Mouse (Mus musculus) heart, embryonic 10.5 days (tissue): ENCODE data around the gene Lrfn2. TPM values are rescaled to one million over a fixed set of nuclear protein-coding genes. Genes with fewer than 3 reads are reported as not detected.

Experiments
- DNase-seq: peaks from one replicate; pipeline ENCODE4 v3.0.0-alpha.2; 2017; ENCODE audit warnings: low spot score
- H3K27ac ChIP-seq: fragments of 300-500 bp; sonication (generic); 2 replicates; pipeline ENCODE4 v1.5.1; 2016; ENCODE audit warnings: mild to moderate bottlenecking
- H3K27me3 ChIP-seq: fragments of 300-500 bp; sonication (generic); 2 replicates; pipeline ENCODE4 v1.6.1; 2016; ENCODE audit warnings: mild to moderate bottlenecking; ENCODE audit not compliant: poor library complexity, insufficient read depth, severe bottlenecking
- H3K36me3 ChIP-seq: fragments of 300-500 bp; sonication (generic); 2 replicates; pipeline ENCODE4 v1.6.1; 2016; ENCODE audit warnings: mild to moderate bottlenecking, moderate library complexity
- H3K4me1 ChIP-seq: fragments of 300-500 bp; sonication (generic); 2 replicates; pipeline ENCODE4 v1.6.1; 2016; ENCODE audit warnings: mild to moderate bottlenecking
- H3K4me3 ChIP-seq: fragments of 300-500 bp; sonication (generic); 2 replicates; pipeline ENCODE4 v1.5.1; 2016; ENCODE audit warnings: mild to moderate bottlenecking, moderate library complexity
- H3K9me3 ChIP-seq: fragments of 300-500 bp; sonication (generic); 2 replicates; pipeline ENCODE4 v1.6.1; 2016; ENCODE audit warnings: mild to moderate bottlenecking, moderate library complexity
- WGBS: fragments of 180-500 bp; shearing (Covaris S2); methylation state at CpG from one replicate; pipeline ENCODE4 v1.1.7; 2016; 5-methylcytosine and 5-hydroxymethylcytosine counted together
- polyA plus RNA-seq: library from polyadenylated mRNA; unstranded; fragments of >200 nt; fragmentation: Nextera tagmentation; extraction: Ambion mirVana; gene quantifications from 2 replicates; pipeline ENCODE4 v1.2.1, GENCODE M21; 2016

The Lrfn2 gene
- 0.09 and 0.20 TPM in 2 replicates for polyA plus RNA-seq

GRCm38 (mm10) chr17:48931621-48932405, at the start of gene Lrfn2:
Lrfn2 (plus strand) TSS chr17:48932379.
- H3K27ac ChIP-seq = peak within 1 kb of the TSS; percentile 69
- no peaks in the 10 kb centered on the region for H3K36me3 ChIP-seq
- under 1% methylated on average over 55 of the region's 56 CpGs for WGBS
- peaks cover 12% of the 10 kb centered on the region for H3K4me1 ChIP-seq
- no peaks in the 10 kb centered on the region for H3K9me3 ChIP-seq
- peak within 1 kb of the TSS; percentile 61 for H3K4me3 ChIP-seq
- DNase-seq = peak; percentile 88
- peaks cover 81% of the 10 kb centered on the region for H3K27me3 ChIP-seq

GRCm38 (mm10) chr17:48887472-48888385, 44.5 kb upstream of the Lrfn2 start:
- H3K4me1 ChIP-seq = no peaks in the 10 kb centered on the region
- no peaks in the 10 kb centered on the region for H3K36me3 ChIP-seq
- no peak overlapping the region for H3K27ac ChIP-seq
- 63% methylated on average over 8 of the region's 8 CpGs for WGBS
- H3K27me3 ChIP-seq = peaks cover under 1% of the 10 kb centered on the region; the same call in 1 of the 2 replicates
- DNase-seq = no peak
- H3K4me3 ChIP-seq = no peak overlapping the region
- H3K9me3 ChIP-seq = no peaks in the 10 kb centered on the region

- WGBS = 66% methylated on average over 4 of the region's 4 CpGs
- Histone ChIP-seq H3K36me3 (no peaks in the 10 kb centered on the region), H3K27me3 (no peaks in the 10 kb centered on the region), H3K9me3 (no peaks in the 10 kb centered on the region), H3K4me1 (no peaks in the 10 kb centered on the region), H3K27ac (no peak overlapping the region), H3K4me3 (no peak overlapping the region)
- DNase-seq = no peak
Measured at GRCm38 (mm10) chr17:48905286-48906040, 26.7 kb upstream of the Lrfn2 start.

GRCm38 (mm10) chr17:48913437-48913836, 18.7 kb upstream of the Lrfn2 start:
- 42% methylated on average over 6 of the region's 6 CpGs for WGBS
- Histone ChIP-seq H3K4me1 (no peaks in the 10 kb centered on the region), H3K36me3 (no peaks in the 10 kb centered on the region), H3K4me3 (no peak overlapping the region), H3K27ac (no peak overlapping the region), H3K27me3 (peaks cover 11% of the 10 kb centered on the region; the same call in 1 of the 2 replicates), H3K9me3 (no peaks in the 10 kb centered on the region)
- no peak for DNase-seq

GRCm38 (mm10) chr17:48917411-48917810, 14.8 kb upstream of the Lrfn2 start:
- DNase-seq = peak; percentile 79
- WGBS = 14% methylated on average over 11 of the region's 11 CpGs
- Histone ChIP-seq H3K4me1 (no peaks in the 10 kb centered on the region), H3K27ac (no peak overlapping the region), H3K4me3 (no peak overlapping the region), H3K9me3 (no peaks in the 10 kb centered on the region), H3K27me3 (peaks cover 17% of the 10 kb centered on the region; the same call in 1 of the 2 replicates), H3K36me3 (no peaks in the 10 kb centered on the region)

GRCm38 (mm10) chr17:48918458-48918857, 13.7 kb upstream of the Lrfn2 start:
- 83% methylated on average over 3 of the region's 3 CpGs for WGBS
- no peaks in the 10 kb centered on the region for H3K36me3 ChIP-seq
- peaks cover 17% of the 10 kb centered on the region; the same call in 1 of the 2 replicates for H3K27me3 ChIP-seq
- H3K4me3 ChIP-seq = no peak overlapping the region
- no peak for DNase-seq
- H3K9me3 ChIP-seq = no peaks in the 10 kb centered on the region
- no peak overlapping the region for H3K27ac ChIP-seq
- no peaks in the 10 kb centered on the region for H3K4me1 ChIP-seq

GRCm38 (mm10) chr17:48922905-48923304, 9.3 kb upstream of the Lrfn2 start:
- Histone ChIP-seq H3K4me3 (no peak overlapping the region), H3K27ac (no peak overlapping the region), H3K4me1 (no peaks in the 10 kb centered on the region), H3K36me3 (no peaks in the 10 kb centered on the region), H3K9me3 (no peaks in the 10 kb centered on the region), H3K27me3 (peaks cover 12% of the 10 kb centered on the region; the same call in 1 of the 2 replicates)
- DNase-seq = no peak
- 78% methylated on average over 2 of the region's 2 CpGs for WGBS

- H3K4me3 ChIP-seq = no peak overlapping the region
- 81% methylated on average over 9 of the region's 9 CpGs for WGBS
- no peaks in the 10 kb centered on the region for H3K9me3 ChIP-seq
- no peaks in the 10 kb centered on the region for H3K36me3 ChIP-seq
- peaks cover 24% of the 10 kb centered on the region; the same call in 1 of the 2 replicates for H3K27me3 ChIP-seq
- no peak for DNase-seq
- no peaks in the 10 kb centered on the region for H3K4me1 ChIP-seq
- H3K27ac ChIP-seq = no peak overlapping the region
Measured at GRCm38 (mm10) chr17:48925426-48925825, 6.8 kb upstream of the Lrfn2 start.

- peaks cover 12% of the 10 kb centered on the region for H3K4me1 ChIP-seq
- no peak overlapping the region for H3K27ac ChIP-seq
- peaks cover 76% of the 10 kb centered on the region for H3K27me3 ChIP-seq
- 56% methylated on average over 10 of the region's 10 CpGs for WGBS
- no peaks in the 10 kb centered on the region for H3K9me3 ChIP-seq
- no peak overlapping the region for H3K4me3 ChIP-seq
- no peak for DNase-seq
- no peaks in the 10 kb centered on the region for H3K36me3 ChIP-seq
Measured at GRCm38 (mm10) chr17:48930994-48931393, 1.2 kb upstream of the Lrfn2 start.

GRCm38 (mm10) chr17:48932406-48932906, 277 bp downstream of the Lrfn2 start:
- Histone ChIP-seq H3K4me1 (peaks cover 12% of the 10 kb centered on the region), H3K27me3 (peaks cover 87% of the 10 kb centered on the region), H3K27ac (no peak overlapping the region), H3K9me3 (no peaks in the 10 kb centered on the region), H3K4me3 (peak overlapping the region; percentile 61), H3K36me3 (no peaks in the 10 kb centered on the region)
- 1% methylated on average over 26 of the region's 26 CpGs for WGBS
- DNase-seq = no peak

- H3K36me3 ChIP-seq = no peaks in the 10 kb centered on the region
- peaks cover 12% of the 10 kb centered on the region for H3K4me1 ChIP-seq
- 4% methylated on average over 8 of the region's 9 CpGs for WGBS
- peaks cover 89% of the 10 kb centered on the region for H3K27me3 ChIP-seq
- peak overlapping the region; percentile 61 for H3K4me3 ChIP-seq
- DNase-seq = no peak
- no peaks in the 10 kb centered on the region for H3K9me3 ChIP-seq
- H3K27ac ChIP-seq = no peak overlapping the region
Measured at GRCm38 (mm10) chr17:48932916-48933315, 737 bp downstream of the Lrfn2 start.

- H3K9me3 ChIP-seq = no peaks in the 10 kb centered on the region
- H3K36me3 ChIP-seq = no peaks in the 10 kb centered on the region
- no peak overlapping the region for H3K4me3 ChIP-seq
- DNase-seq = no peak
- WGBS = 84% methylated on average over 8 of the region's 8 CpGs
- peaks cover 84% of the 10 kb centered on the region for H3K27me3 ChIP-seq
- no peak overlapping the region for H3K27ac ChIP-seq
- H3K4me1 ChIP-seq = peaks cover 12% of the 10 kb centered on the region
Measured at GRCm38 (mm10) chr17:48935201-48935600, 3.0 kb downstream of the Lrfn2 start.
